Mouse (Mus musculus) heart, postnatal 0 days (tissue): ENCODE results near the gene Ccdc130.

Experiments
- CTCF ChIP-seq: IDR thresholded peaks from 2 replicates; pipeline ENCODE4 v1.5.1; 2016; ENCODE audit warnings: antibody characterized with exemption, control low read depth, low read depth
- EP300 ChIP-seq: IDR thresholded peaks from 2 replicates; pipeline ENCODE4 v1.6.1; 2016; ENCODE audit warnings: antibody characterized with exemption, low read depth

DNA sequence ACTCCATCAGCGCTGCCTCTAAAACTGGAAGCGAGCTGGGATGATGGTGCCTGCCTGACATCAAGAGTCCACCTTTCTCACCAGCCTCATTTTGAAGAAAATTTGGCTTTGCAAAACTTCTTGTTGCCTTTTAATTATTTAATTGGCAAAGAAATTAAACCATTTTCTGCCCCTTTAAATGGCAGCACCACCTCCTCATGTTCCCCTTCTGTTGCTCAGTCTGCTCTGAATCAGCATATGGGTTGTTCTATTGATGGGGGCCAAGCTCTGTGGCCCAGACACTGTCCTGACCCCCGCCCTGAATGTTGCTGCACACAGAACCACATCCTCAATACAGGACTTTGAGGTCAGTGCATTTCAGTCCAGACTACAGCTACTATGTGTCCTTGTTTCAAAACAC is 3.8 kb upstream of the Ccdc130 start:
- TF ChIP-seq CTCF, result no peak
- no peak for TF ChIP-seq EP300
